17 mouse cellular contexts compared by ENCODE assay signal in the genomic region with DNA sequence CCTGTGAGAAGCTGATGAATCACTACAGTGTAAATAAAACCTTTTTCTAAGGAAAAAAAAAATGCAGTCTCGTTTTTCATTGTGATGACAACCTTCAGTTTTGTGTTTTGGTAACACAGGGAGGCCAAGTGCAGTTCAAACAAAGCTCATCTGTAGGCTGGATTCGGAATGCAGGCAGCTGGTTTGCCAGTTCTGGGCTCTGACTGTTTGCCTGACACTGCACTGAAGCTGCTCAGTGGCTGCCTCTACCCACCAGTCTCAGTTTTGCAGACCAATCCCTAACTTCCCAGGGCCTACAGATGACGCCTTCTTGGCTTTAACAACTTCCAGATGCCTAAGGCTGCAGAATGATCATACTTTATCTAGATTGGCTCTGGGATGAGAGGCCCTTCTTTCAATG.
DNase-seq lines count a peak whose midpoint lies in the region; ATAC-seq and TF ChIP-seq lines count a peak whose summit lies in the region.
"Had no signal": no experiment of that assay in that cellular context is flagged by ENCODE, and none has a peak within 500 bp of the region (broad histone marks: within the 10 kb centered on the region; RNA-seq: fewer than 3 reads in every experiment).

No protein-coding gene starts in this region.

- ATAC-seq in kidney, embryonic 15.5 days (replicated peaks; ENCODE audit: low FRiP score), result 0 out of 2 replicates have a peak, but pooled peaks have one; percentile 29
- ATAC-seq in limb, embryonic 13.5 days (ENCODE audit: low FRiP score, low read depth), result peak; percentile 64; the same call in 1 of the 2 replicates
- no peak for ATAC-seq in erythroid progenitor cell, adult 5-6 weeks (replicated peaks; ENCODE audit: low FRiP score, poor library complexity, severe bottlenecking)
- ATAC-seq: inflammation-experienced regulatory T-cells, adult 6 months; liver, embryonic 12.5 days had no signal

- TF ChIP-seq CTCF in testis, adult 2 months (IDR thresholded peaks at IDR 0.05; ENCODE audit: control insufficient read depth, insufficient read depth, insufficient replicate concordance, low read depth, low read length), result no peak

- H3K4me3 ChIP-seq in kidney, embryonic 15.5 days (replicated peaks), result no peak overlapping the region
- H3K4me3 ChIP-seq in testis, adult 2 months (ENCODE audit: control insufficient read depth, low read depth, low read length), result peak overlapping the region; percentile 0; the same call in 1 of the 2 replicates
- H3K4me3 ChIP-seq in limb, embryonic 13.5 days, result no peak overlapping the region
- H3K4me3 ChIP-seq: erythroblast, embryonic 14.5 days; liver, embryonic 12.5 days had no signal

- H3K27ac ChIP-seq in kidney, embryonic 15.5 days, result no peak overlapping the region
- H3K27ac ChIP-seq in testis, adult 2 months (ENCODE audit: control insufficient read depth, insufficient read depth, low read depth, low read length), result no peak overlapping the region
- no peak overlapping the region for H3K27ac ChIP-seq in limb, embryonic 13.5 days
- H3K27ac ChIP-seq: liver, embryonic 12.5 days had no signal

- H3K4me2 ChIP-seq in kidney, embryonic 15.5 days, result no peak overlapping the region
- H3K4me2 ChIP-seq in limb, embryonic 13.5 days (replicated peaks), result no peak overlapping the region
- H3K4me2 ChIP-seq: heart, embryonic 11.5 days; liver, embryonic 12.5 days had no signal

- H3K27me3 ChIP-seq in kidney, embryonic 15.5 days, result no peaks in the 10 kb centered on the region
- H3K27me3 ChIP-seq in testis, adult 2 months (ENCODE audit: control insufficient read depth, insufficient read depth, low read length), result no peaks in the 10 kb centered on the region
- no peaks in the 10 kb centered on the region for H3K27me3 ChIP-seq in limb, embryonic 13.5 days
- H3K27me3 ChIP-seq: liver, embryonic 12.5 days had no signal

- no peak overlapping the region for H3K9ac ChIP-seq in kidney, embryonic 15.5 days
- H3K9ac ChIP-seq in limb, embryonic 13.5 days, result no peak overlapping the region
- H3K9ac ChIP-seq: liver, embryonic 12.5 days had no signal

- H3K36me3 ChIP-seq in kidney, embryonic 15.5 days, result no peaks in the 10 kb centered on the region
- H3K36me3 ChIP-seq in testis, adult 2 months (ENCODE audit: control insufficient read depth, insufficient read depth, low read length), result no peaks in the 10 kb centered on the region
- H3K36me3 ChIP-seq in limb, embryonic 13.5 days, result no peaks in the 10 kb centered on the region
- H3K36me3 ChIP-seq: liver, embryonic 12.5 days had no signal

- no peak for DNase-seq in kidney, postnatal 36 days
- no peak for DNase-seq in testis, postnatal 10 days (ENCODE audit: low spot score)
- no peak for DNase-seq in cerebellum, postnatal 4 days (ENCODE audit: low spot score in 2 of 2)
- DNase-seq: adrenal gland, postnatal 25 days; cerebellum, postnatal 14 days; gastrocnemius, postnatal 36 days; heart, postnatal 4 days; thymus, postnatal 36 days had no signal

- peaks cover 6% of the 10 kb centered on the region; the same call in 1 of the 2 replicates for H3K4me1 ChIP-seq in kidney, embryonic 15.5 days
- H3K4me1 ChIP-seq in testis, adult 2 months (ENCODE audit: control insufficient read depth, insufficient read depth, low read length), result 0 out of 2 replicates have a peak, but pooled peaks cover 2% of the 10 kb centered on the region
- 0 out of 2 replicates have a peak, but pooled peaks cover 3% of the 10 kb centered on the region for H3K4me1 ChIP-seq in limb, embryonic 13.5 days
- H3K4me1 ChIP-seq: liver, embryonic 12.5 days had no signal

- no peaks in the 10 kb centered on the region for H3K9me3 ChIP-seq in kidney, embryonic 15.5 days (replicated peaks)
- H3K9me3 ChIP-seq in limb, embryonic 13.5 days, result no peaks in the 10 kb centered on the region
- H3K9me3 ChIP-seq: G1E; liver, embryonic 12.5 days had no signal

- no peak for TF ChIP-seq POLR2A in testis, adult 2 months (IDR thresholded peaks at IDR 0.05; ENCODE audit: control insufficient read depth, low read depth, low read length)

- 34% methylated on average over 3 of the region's 3 CpGs for WGBS in kidney, embryonic 15.5 days
- WGBS in limb, embryonic 13.5 days, result 32% methylated on average over 3 of the region's 3 CpGs
